Mouse (Mus musculus): ENCODE measurements around the gene Gdf1. TPM values are rescaled to one million over a fixed set of nuclear protein-coding genes. Genes with fewer than 3 reads are reported as not detected.

Gdf1 gene
- total RNA-seq, 1 experiment from 2014 or later, result not detected

DNA sequence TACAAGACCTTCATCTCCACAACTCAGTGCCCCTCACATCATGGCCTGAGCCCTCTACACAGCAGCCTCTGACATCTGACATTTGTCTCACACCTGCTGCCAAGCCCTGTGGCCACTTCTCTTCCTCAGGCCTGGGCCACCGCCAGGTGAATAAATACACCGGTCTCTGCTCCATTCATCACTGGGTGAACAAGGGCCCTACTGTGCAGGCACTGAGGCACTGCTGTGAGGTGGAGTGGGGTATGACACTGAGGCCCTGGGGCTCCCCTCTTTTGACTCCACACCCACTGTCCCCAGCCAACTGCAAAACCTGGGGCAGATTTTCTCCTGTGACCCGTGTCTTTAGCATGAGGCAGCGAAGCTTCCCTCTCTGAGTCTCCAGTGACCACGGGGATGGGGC, 37.0 kb downstream of the Gdf1 start:
- DNase-seq, result no peak

- DNase-seq, result no peak
These were observed 40.9 kb downstream of the Gdf1 start for GRCm38 (mm10) chr8:70370476-70370875.

GRCm38 (mm10) chr8:70371951-70372350, 42.3 kb downstream of the Gdf1 start:
- DNase-seq, result no peak

- no peak for DNase-seq
These were observed 44.0 kb downstream of the Gdf1 start, which contains the start of gene Comp for GRCm38 (mm10) chr8:70373397-70374317. Comp (plus strand) TSS chr8:70373558.

DNA sequence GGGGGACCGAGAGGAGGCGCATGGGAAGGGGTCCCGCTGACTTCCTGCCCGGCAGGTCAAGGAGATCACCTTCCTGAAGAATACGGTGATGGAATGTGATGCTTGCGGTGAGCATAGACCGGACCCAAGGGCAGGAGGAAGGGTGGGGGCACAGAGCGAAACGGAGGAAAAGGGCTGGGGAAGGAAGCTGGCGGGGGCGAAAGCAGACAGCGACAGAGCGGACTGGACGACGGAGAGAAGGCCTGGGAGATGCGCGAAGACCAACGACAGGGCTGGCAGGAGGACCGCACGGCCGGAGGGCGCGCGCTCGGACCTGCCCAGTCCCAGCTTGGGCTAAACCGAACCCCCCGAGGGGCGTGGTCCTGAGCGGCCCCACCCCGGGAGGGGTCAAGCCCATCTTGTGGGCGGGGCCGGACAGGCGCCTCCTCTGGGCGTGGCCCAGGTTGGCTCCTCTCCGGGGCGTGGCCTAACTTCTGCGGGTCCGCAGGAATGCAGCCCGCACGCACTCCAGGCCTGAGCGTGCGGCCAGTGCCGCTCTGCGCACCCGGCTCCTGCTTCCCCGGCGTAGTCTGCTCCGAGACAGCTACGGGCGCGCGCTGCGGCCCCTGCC, 44.8 kb downstream of the Gdf1 start:
- DNase-seq, result peak; percentile 81

- DNase-seq, result no peak
These were observed 45.7 kb downstream of the Gdf1 start for GRCm38 (mm10) chr8:70375212-70375859.

DNA sequence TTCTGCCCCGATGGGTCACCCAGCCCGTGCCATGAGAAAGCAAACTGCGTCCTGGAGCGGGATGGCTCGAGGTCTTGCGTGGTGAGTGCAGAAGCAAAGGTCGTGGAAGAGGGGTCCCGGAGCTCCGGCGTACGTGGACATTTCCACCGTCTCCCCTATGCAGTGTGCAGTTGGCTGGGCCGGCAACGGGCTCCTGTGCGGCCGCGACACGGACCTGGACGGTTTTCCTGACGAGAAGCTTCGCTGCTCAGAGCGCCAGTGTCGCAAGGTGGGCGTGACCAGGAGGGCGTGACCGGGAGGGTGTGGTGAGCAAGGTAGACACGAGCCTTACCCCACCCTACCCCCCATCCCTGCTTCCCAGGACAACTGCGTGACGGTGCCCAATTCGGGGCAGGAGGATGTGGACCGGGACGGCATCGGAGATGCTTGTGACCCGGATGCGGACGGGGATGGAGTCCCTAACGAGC, 46.7 kb downstream of the Gdf1 start:
- no peak for DNase-seq

- no peak for DNase-seq
These were observed 47.4 kb downstream of the Gdf1 start for GRCm38 (mm10) chr8:70377049-70377448.

- DNase-seq, result no peak
These were observed 50.5 kb downstream of the Gdf1 start for GRCm38 (mm10) chr8:70380069-70380468.

Other genes starting within 250 kb of the Gdf1 start
- gene Hapln4, start 246.4 kb upstream of the Gdf1 start, total RNA-seq (2021), result 0.12 and 0.43 TPM in 2 replicates
- 0.29 and 0.30 TPM in 2 replicates for gene Ncan, start 208.9 kb upstream of the Gdf1 start, total RNA-seq (2021)
- 21.1 and 21.3 TPM in 2 replicates for gene Nr2c2ap, start 198.5 kb upstream of the Gdf1 start, total RNA-seq (2021)
- gene Rfxank, start 190.7 kb upstream of the Gdf1 start, total RNA-seq (2021), result 14.6 and 17.6 TPM in 2 replicates
- gene Borcs8, start 190.3 kb upstream of the Gdf1 start, total RNA-seq (2021), result 70.3 and 71.8 TPM in 2 replicates
- gene Mef2b, start 190.1 kb upstream of the Gdf1 start, total RNA-seq (2021), result 0.79 TPM in 1 of 2 replicates, not detected in the other
- 55.6 and 76.6 TPM in 2 replicates for gene Tmem161a, start 157.5 kb upstream of the Gdf1 start, total RNA-seq (2021)
- 57.7 and 65.6 TPM in 2 replicates for gene Slc25a42, start 117.5 kb upstream of the Gdf1 start, total RNA-seq (2021)
- gene Sugp2, start 95.6 kb upstream of the Gdf1 start, total RNA-seq (2021), result 45.2 and 50.7 TPM in 2 replicates
- 11.3 and 20.8 TPM in 2 replicates for gene Armc6, start 95.4 kb upstream of the Gdf1 start, total RNA-seq (2021)
- 20.2 and 23.0 TPM in 2 replicates for gene Homer3, start 47.0 kb upstream of the Gdf1 start, total RNA-seq (2021)
- 50.1 and 64.7 TPM in 2 replicates for gene Ddx49, start 27.3 kb upstream of the Gdf1 start, total RNA-seq (2021)
- gene Cope, start 27.3 kb upstream of the Gdf1 start, total RNA-seq (2021), result 184 and 238 TPM in 2 replicates
- gene Cers1, start 14.0 kb upstream of the Gdf1 start, total RNA-seq (2021), result 2.9 and 3.4 TPM in 2 replicates
- gene Upf1, start 23.5 kb downstream of the Gdf1 start, total RNA-seq (2021), result 71.3 and 76.9 TPM in 2 replicates
- gene Comp, start 43.7 kb downstream of the Gdf1 start, total RNA-seq (2021), result 0.27 TPM in 1 of 2 replicates, not detected in the other
- gene Crtc1, start 109.8 kb downstream of the Gdf1 start, total RNA-seq (2021), result 23.9 and 28.8 TPM in 2 replicates
- gene Klhl26, start 147.2 kb downstream of the Gdf1 start, total RNA-seq (2021), result 22.3 and 24.9 TPM in 2 replicates
- 10.1 and 10.2 TPM in 2 replicates for gene Tmem59l, start 157.5 kb downstream of the Gdf1 start, total RNA-seq (2021)
- 0.18 TPM in 1 of 2 replicates, not detected in the other for gene Crlf1, start 163.3 kb downstream of the Gdf1 start, total RNA-seq (2021)
- gene Rex1bd, start 176.9 kb downstream of the Gdf1 start, total RNA-seq (2021), result 141 and 158 TPM in 2 replicates
- 1,380 and 1,587 TPM in 2 replicates for gene Uba52, start 181.0 kb downstream of the Gdf1 start, total RNA-seq (2021)
- 361 and 404 TPM in 2 replicates for gene Fkbp8, start 197.9 kb downstream of the Gdf1 start, total RNA-seq (2021)
- 68.9 and 85.4 TPM in 2 replicates for gene Kxd1, start 198.1 kb downstream of the Gdf1 start, total RNA-seq (2021)
- gene Ell, start 209.6 kb downstream of the Gdf1 start, total RNA-seq (2021), result 24.3 and 29.8 TPM in 2 replicates